Mouse (Mus musculus): ENCODE results near the gene Cyp4f13.
A peak's percentile ranks its signal among the peaks of the same experiment; 100 is the strongest.

DNA sequence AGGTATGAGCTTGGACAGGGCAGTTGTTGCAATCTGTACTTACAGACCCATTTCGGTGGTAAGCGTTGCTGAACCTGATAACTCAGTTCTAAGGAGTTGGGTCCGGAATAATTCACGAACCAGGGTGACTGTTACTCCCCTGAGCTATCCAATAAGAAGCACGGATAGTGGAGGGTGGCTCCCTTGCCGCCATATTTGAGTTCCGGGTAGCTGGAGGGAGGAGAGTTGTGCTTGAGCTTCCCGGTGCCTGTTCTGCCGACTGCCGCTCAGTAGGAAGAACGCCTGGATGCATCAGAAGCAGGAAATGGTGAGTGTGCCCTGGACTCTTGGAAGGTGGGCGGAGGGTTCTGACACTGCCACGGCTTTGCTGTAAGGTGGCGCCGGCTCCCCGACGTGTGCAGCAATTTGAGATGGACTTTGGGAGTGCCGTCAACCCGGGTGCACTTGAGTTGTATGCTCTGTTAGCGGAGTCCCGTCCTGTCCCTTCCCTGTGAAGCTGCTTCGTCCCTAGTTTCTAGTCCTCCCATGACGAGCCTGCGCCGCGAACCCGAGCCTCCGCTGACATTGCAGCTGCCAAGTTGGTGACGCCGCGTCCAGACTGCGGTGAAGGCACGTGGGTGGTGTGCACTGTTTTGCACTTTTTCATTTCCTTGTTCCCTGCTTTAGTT lies 18.6 kb upstream of the Cyp4f13 start, which contains the start of gene Zfp472:
- TF ChIP-seq HCFC1 (IDR thresholded peaks at IDR 0.05; ENCODE audit: borderline replicate concordance, insufficient read depth, low read length) (peak; percentile 76), ZC3H11A (IDR thresholded peaks at IDR 0.05; ENCODE audit: borderline replicate concordance, low read depth, low read length) (0 out of 2 replicates have a peak, but pooled peaks have one; percentile 8)

Measured in ES-E14 (cell line).